Mouse (Mus musculus): Measurements from ENCODE around the gene Bbip1.

DNA sequence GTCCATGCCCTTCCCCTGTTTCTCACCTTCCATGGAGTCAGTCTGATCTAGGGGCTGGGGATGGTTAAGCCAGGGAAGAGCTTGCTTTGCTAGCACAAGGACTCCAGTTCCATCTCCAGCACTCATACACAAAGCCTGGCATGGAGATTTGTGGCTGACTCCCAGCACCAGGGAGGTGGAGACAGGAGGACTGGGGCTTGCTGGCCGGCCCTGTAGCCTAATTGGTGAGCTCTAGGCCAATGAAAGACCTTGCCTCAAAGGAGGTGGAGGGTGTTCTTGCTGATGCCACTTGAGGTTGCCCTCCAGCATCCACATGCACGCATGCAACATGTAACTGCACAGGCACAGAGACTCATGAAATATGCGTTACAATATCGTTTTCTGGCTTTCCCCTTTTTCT lies 45.9 kb downstream of the Bbip1 start:
- TF ChIP-seq EP300 (IDR thresholded peaks at IDR 0.05; ENCODE audit: insufficient read depth, low read depth, low read length), result no peak
- no peak for TF ChIP-seq CTCF (IDR thresholded peaks at IDR 0.05; ENCODE audit: low read depth, low read length)
- no peak for TF ChIP-seq POLR2A (IDR thresholded peaks at IDR 0.05; ENCODE audit: insufficient read depth, low read length)
